Mouse (Mus musculus) bone marrow macrophage, adult 2 months (primary cell): ENCODE measurements at regions not wholly inside any gene's neighbourhood (a gene's known extent, or its start where the extent isn't known, plus 50 kb on each side); places are given as distances from the start of the nearest gene placed in this dataset.

Source experiments
- CTCF ChIP-seq: IDR thresholded peaks from 2 replicates; pipeline ENCODE4 v1.5.1; 2012; ENCODE audit warnings: low read depth, mild to moderate bottlenecking, low read length, moderate library complexity
- POLR2A ChIP-seq: IDR thresholded peaks from 2 replicates; pipeline ENCODE4 v1.6.1; 2012; ENCODE audit warnings: mild to moderate bottlenecking, low read depth, low read length, borderline replicate concordance

- TF ChIP-seq CTCF (no peak), POLR2A (no peak)
Measured at GRCm38 (mm10) chr12:117385697-117386096, 130.6 kb upstream of the Rapgef5 start.
